Mouse (Mus musculus) left cerebral cortex, adult 11 months (tissue): Measurements from ENCODE around the gene AC134908.4.
A peak's percentile ranks its signal among the peaks of the same experiment; 100 is the strongest.
"Not testable (repeated sequence)": the region's sequence is repeated elsewhere in the genome, so short reads cannot be mapped to it uniquely, and the experiment has no call there.

Source experiments
- DNase-seq: peaks from one replicate; pipeline ENCODE4 v3.0.0; 2022; ENCODE audit warnings: low spot score

Gene AC134908.4

DNA sequence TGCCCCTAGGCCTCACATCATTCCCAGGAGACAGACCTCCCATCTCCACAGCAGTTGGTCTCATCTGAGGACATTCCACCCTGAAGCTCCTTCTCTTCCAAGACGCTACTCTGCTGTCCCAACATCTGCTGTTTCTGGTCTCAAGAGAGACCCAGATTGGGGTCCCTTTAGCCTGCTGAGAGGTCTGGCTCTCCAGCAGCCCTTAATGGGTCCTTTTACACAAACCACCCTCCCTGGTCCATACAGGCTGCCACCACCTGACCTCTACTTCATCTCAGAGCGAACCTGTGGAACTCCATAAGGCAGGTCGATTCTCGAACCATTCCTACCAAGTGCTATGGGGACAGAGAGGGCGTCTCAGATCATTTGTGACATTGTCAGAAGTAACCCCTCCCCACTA, 12.6 kb upstream of the AC134908.4 start:
- no peak for DNase-seq

DNA sequence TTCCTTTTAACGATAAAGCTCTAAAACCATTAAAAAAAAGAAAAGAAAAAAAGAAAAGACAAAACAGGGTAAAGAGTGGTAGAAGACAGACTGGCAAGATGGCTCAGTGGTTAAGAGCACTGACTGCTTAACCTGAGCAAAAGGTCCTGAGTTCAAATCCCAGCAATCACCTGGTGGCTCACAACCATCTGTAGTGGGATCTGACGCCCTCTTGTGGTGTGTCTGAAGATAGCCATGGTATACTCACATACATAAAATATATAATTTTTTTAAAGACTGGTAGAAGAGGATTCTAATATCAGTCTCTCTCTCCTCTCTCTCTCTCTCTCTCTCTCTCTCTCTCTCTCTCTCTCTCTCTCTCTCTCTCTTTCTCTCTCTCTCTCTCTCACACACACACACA, 12.0 kb upstream of the AC134908.4 start:
- not testable (repeated sequence) for DNase-seq

DNA sequence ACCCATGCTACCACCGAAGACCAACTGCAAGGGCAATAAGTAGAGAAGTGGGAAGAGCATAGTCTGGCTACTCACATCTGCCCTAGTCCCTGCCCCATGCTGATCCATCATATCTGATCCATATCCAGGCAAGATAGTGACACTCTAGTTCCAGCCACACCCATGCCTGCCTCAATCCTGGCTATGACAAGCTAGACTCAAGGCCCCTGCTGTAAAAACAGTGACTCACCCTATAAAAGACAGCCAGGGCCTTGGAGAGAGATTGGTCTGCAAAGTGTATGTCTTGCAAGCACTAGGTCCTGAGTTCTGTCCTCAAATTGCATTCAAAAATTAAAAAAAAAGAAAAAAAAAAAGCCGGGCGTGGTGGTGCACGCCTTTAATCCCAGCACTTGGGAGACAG, 11.0 kb upstream of the AC134908.4 start:
- DNase-seq: no peak

DNA sequence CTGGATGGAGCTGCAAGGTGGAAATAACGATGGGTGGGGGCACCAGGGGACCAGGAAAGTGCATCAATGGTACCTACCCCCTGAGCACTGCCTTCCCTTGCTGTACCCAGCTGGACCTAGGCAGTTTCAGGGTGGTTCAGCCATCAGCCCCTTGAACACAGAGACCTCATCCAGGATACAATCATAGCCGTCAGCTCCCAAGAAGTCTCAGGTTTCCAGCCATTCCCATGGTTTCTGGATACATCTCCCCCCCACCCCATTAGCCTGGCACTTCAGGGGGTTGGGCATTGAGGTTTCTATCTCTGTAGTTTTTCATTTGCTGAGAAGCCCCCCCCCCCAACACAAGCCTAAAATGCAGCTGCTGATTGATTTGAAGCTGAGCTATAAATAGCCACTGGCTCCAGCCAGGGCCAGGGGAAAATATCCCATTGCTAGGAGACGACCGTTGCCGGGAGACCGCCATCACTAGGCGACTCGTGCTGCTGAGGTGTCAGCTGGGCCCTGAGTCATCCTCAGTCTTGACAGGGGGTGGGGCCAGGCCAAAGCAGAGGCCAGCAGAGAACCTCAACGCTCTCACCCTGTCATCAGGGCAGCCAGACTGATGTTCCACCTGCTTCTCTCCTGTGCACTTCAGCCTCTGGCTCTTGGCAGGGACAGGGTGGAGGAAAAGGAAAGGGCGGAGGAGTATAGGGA, 7.5 kb upstream of the AC134908.4 start:
- peak; percentile 71 for DNase-seq

DNA sequence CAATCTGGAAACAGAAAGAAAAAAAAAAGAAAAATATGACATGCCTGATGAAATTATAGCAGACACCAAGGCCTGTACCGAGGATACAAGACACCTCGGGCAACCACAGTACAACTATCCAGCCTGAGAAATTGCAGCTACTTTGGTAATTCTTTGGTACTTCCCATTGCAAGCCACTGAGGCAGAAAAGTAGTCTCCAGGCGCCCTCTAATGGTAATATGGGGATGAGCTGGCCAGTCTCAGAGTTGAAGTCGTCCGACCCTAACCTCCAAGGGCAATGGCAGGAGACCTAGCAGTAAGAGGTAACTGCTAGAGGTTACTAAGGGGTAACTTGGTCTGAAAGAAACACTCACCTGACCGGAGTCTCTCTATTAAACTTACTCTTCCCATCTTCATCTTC, 5.6 kb upstream of the AC134908.4 start:
- DNase-seq: peak; percentile 70

DNA sequence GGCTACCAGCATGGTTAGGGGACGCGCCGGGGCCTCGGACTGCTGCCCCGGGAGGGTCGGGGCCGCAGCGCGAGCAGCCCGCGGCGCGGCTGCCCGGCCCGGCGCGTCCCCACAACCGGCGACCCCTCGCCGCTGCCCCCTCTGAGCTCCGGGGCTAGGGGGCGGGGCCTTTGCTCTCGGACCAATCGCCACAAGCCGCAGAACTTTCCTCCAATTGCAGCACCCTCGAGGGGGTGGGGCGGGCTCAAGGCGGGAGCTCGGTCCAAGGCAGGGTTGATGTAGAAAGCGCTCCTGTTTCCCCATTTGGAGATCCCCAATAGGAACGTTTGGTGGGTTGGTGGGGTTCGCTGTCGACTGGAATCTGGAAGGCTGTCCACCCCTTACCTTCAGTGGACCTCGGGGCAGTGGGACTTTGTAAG, 1.5 kb upstream of the AC134908.4 start, which contains the start of gene Metrn:
TSS of gene Metrn (minus strand) at position 186 of the 419 bp plus-strand sequence.
- no peak for DNase-seq

DNA sequence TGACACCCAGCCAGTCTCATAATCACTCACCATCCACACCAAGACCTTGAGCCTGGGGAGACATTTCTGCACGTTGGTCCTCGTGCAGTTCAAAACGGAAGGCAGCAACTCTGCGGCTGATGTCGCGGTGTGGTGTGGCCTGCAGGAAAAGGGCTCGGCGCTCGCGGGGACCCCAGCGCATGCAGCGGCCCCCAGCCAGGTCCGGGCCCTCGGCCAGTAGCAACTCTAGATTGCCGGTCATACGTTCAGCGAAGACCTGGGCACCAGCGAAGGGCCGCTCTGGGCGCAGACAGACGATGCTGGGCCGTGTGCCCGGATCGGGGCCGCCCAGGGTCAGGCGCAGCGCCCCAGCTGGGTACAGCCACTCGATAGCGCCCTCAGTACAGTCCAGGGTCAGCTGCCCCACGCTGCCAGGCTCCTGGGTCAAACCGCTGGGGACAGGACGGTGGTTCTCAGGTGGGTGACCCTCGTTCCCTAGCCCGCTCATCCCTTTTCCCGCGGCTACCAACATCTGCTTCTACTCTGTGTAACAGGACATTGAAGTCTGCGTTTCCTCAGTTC, 832 bp upstream of the AC134908.4 start:
- DNase-seq: no peak

DNA sequence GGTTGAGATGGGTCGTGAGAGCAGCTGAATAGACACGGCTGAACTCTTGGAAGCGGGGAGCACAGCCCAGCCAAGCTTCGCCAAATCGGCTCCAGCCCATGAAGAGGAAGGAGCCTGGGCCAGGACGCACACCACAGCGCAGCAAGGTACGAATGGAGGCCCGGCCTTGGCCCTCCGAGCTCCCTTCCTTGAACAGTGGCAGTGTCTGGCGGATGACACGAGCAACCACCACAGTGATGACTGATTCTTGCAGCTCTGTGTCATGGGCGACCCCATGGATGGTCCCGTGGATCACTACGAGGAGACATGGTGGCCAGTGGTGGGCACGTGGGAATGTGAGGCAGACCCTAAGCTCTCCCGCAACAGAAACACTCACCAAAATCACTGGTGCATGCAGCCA, 461 bp downstream of the AC134908.4 start:
- no peak for DNase-seq

DNA sequence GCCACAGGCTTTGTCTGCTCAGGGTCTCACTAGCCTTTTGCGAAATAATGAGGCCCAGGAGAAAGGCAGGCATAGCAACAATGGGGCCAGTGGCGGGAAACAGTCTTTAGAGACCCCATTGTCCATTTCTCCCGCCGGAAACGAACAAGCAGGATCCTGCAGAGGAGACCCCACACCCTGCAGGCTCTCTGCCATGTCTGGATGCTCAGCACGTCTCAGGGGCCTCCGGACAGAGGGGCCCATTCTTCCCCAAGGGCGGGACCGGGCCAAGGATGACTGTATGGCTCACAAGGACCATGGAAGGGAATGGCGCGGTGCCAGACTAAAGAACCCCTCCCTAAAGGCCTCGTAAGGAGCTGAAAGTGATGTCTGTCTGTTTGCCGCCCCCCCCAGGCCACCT, 1.3 kb downstream of the AC134908.4 start:
- no peak for DNase-seq

DNA sequence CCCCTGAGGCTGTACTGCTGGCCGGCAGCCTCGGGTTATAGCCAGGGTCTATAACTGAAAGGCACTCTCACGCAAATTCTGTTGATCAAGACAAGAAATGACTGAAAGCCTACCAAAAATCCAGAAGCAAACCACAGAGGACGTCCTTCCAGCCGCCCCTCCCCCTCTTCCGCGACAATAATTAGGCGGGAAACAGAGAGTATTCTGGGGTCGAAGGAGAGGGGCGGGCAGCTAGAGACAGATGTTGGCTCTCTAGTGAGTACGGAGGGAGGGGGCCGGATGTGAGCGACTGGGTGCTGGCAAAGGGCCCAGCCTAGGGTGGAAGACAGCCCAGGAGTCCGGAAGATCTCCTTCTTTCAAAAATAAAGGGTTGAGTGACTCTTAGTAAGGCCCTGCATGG, 2.8 kb downstream of the AC134908.4 start, which contains the start of gene Fam173a:
TSS of gene Fam173a (minus strand) at position 287 of the 400 bp plus-strand sequence.
- DNase-seq: no peak

DNA sequence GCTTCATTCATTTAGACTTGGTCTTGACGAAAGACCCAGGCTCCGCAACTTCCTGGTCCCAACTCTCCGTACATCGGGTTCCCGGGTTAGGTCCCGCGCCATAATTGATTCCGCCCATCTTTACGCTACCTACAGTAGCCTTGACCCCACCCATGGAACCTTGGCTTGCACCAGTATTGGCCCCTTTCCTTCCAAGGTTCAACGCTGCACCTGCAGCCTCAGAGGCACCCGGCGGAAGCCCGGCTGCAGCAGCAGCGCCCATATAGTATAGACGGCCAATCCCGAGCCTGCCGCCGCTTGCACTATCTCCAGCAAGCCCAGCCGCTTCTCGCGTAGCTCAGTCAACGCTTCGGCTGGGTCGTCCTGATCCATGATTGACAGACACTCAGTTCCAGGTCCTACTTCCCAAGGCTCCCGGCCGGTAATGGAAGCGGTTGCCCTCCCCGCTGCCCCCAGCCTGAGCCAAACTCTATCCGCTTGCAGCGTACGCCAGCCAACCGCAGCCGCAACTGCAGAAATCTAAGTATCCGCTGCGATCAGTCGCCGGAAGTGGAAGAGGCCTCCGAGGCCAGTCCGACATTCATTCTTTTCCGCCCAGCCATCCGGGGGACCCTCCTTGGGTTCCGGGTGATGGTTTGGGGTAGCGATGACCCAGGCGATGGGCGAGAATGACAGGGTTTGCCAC, 3.5 kb downstream of the AC134908.4 start:
- peak; percentile 71 for DNase-seq

DNA sequence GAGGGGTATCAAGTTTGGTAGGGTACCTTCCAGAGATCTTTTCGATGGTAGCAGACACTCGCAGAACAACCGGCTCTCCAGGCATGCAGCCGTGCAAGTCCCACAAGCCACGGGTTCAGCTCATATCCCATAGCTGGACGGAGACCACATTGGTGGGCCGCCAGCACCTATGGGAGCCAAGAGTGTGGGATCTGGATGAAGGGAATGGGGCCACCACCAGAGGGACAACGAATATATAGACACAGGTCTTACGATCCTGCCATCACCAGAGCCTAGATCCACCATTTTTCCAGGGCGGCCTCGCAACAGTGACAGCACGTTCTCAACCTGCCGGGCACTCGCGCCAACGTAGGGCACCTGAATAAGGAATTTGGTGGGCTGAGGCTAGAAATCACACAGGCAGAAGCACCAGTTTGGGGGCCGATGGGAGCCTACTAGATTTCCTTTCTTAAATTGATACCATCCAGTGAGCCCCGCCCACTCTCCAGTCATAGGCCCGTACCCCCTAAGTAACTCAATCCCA, 4.1 kb downstream of the AC134908.4 start:
- no peak for DNase-seq

DNA sequence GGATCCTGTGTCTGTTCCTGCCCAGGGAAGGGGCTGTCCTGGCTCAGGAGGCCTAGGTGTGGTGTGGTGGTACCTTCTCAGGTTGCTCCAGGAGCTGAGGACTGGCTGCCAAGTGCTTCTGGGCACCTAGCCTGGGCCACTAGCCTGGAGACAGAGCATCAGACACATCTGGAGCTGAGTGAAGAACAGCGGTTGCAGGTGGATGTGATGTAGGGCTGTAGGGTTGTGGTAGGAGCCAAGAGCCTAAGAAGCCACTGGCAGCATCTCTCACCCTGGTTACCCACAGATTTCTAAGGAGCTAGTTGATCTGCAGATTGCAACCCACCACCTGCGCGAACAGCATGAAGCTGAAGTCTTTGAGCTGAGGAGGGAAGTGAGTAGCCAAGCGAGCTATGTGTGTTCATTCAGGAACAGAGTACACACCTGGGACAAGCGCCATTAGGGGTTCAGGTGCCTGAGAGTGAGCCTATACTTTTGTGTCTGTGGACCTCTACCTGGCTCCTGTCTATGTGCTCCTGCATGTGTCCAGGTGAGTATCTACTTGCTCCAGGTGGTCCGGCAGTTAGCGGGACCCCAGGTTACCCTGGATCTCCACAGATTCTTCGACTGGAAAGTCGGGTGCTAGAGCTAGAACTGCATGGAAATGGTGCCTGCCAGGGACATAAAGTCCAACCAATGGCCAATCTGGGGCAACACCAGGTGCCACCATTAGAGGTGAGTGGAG, 8.5 kb downstream of the AC134908.4 start:
- no peak for DNase-seq

DNA sequence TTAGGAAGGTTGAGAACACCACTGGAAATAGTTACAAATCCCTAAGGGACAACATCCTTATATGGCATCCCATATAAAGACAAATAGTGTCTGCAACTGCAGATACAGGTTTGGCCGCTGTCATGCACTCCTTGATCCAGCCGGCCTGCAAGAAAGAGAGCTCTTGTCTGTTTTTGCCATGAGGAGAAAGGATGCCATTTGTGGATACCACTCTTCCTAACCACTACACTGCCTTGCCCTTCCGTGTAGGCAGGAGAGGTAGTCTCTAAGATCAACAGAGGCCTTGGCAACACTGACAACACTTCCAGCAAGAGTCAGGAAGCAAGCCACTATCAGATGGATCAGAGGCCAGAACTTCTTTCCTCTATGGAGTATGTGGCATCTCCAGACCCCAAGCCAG, 9.2 kb downstream of the AC134908.4 start, which contains the start of gene Ccdc78:
TSS of gene Ccdc78 (plus strand) at position 301 of the 400 bp plus-strand sequence.
- no peak for DNase-seq

DNA sequence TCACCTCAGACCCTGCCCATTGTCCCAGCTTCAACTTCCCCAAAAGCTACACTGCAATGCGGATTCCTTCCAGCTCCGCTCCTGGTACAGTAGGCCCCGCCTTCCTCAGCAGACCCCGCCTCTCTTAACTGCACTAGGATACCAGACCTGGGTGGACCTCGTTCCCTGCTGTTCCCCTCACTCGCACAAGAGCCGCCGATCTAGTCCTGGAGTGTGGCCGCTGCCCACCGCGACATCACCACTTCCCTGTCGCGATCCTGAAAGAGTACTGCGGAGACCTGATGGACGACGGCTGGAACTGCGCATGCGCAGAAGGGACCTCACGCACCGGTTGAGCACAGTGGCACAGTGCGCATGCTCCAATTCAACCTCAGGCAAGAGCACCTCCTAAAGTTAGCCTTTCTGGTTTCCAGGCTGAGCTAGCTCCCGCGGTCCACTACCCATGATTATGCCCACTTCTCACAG, 10.1 kb downstream of the AC134908.4 start, which contains the start of gene Haghl:
TSS of gene Haghl (minus strand) at position 393 of the 465 bp plus-strand sequence.
- peak; percentile 94 for DNase-seq

DNA sequence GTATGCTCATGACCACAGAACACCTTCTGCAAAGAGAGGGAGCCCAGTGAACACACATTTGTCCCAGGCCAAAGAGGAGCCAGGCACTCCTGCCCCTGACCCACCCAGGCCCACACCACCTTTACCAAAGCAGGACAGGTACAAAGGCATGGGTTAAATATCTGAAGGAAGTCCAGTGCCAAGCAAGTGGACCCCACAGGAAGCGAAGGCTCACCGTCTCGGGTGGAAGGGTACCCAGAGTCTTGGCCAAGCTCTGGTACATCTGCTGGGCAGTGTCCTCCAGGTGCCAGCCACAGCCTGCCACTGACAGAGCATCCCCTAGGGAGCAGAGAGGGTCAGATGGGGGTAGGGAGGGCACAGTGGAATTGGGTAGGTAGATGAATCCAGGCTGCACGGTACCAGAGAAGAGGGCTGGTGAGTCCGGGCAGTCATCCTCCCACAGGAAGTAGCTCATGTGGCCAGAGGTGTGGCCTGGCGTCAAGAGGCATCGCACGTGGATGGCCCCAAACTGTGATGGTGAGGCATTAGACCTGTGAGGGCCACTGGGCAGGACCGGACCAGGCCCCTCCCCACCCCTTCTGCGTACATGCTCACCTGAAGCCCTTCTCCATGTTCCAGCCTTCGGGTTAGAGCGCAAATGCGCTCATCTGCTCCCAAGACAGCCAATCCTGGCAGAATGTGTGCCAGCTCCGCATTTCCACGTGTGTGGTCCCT, 11.4 kb downstream of the AC134908.4 start:
- no peak for DNase-seq

DNA sequence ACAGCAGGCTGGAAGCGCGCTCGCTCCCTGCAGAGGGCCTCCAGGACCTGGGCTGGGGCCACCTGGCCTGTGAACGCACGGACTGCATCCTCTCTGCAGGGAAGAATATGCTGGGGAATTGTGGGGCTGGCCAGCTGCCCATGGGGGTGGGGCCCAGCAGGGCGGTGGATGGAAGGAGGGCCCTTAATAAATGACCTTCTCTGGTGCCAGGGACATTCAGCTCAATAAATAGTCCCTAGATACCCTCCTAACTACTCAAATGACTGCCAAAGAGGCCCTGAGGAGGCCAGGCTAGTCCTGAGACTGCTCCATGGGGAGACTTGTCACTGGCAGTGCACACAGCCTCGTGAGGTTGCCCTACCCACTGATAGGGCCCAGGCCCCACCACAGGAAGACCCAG, 12.4 kb downstream of the AC134908.4 start:
- DNase-seq: no peak

DNA sequence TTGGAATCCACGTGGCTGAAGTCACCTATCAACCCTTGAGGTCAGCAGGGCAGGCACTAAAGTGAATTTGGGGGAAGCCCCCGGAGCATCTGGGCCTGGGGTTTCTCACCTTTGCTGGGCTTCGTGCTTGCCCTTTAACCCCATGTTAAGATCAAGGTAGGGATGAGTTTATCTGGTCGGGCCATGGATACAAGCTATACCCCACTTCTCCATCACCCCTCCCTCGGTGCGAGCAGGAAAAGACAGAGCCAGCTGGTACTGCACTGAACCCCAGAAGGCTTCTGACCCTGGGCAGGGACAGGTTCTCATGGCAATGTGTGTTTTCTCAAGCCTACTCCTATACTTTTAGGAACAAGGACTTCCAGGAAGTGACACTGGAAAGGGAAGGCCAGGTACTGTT, 14.1 kb downstream of the AC134908.4 start:
- DNase-seq: no peak

DNA sequence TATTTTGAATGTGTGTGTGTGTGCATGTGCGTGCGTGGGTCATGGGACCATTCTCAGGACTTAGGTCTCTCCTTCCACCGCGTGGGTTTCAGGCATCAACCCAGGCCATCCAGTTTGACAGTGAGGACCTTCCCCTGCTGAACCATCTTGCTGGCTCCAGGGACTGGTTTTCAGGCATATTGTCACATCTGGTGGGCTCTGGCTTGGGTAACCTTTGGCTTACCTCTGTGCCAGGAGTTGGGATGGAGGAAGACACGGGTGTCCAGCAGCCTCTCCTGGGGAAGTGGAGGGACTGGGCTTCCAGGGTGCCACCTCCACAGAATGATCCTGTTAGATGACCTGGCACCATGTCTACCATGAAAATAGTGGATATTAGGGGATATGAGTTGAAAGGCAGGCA, 17.5 kb downstream of the AC134908.4 start:
- DNase-seq: no peak

DNA sequence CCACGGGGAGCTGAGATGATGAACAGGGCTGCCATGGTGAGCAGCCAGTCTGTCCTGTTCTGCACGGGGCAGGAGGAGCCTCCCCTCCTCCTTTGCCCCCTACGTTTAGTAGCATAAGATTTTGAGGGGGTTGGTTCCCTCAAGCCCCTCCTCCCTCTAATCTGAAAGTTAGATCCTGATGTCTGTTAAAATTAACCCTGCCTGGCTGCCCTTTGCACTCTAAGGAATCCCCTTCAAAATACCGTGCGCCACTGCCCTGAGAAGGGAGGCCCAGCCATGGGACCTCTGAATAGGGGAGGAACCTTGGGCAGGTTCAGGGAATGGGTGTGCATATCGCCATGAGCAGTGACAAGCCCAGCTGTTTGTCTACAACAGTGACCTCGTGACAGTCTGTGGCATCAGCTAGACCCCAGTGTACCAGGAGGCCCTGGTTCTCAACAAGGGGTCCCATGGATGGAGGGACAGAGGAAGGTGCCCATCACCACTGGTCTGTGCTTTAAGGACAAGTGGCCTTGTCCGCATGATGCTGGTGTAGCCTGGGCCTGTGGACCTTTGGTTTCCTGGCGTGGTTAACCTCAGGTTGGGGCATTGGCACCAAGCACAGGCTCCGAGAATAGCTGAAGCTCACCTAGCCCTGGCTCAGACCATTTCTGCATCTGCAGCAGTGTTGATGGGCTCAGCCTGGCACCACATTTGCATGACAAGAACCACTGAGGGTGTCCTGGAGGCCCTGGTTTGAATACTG, 20.0 kb downstream of the AC134908.4 start:
- DNase-seq: no peak
